Mouse (Mus musculus) cerebellum, adult (tissue): ENCODE measurements around the gene Hmx1.

Experiments
- ATAC-seq: cut with Nextera tagmentation; 2 replicates; pipeline ENCODE4 v1.9.2; 2017; ENCODE audit warnings: mild to moderate bottlenecking, moderate library complexity, mixed read lengths; ENCODE audit not compliant: insufficient number of reproducible peaks, low FRiP score, low TSS enrichment

The Hmx1 gene

DNA sequence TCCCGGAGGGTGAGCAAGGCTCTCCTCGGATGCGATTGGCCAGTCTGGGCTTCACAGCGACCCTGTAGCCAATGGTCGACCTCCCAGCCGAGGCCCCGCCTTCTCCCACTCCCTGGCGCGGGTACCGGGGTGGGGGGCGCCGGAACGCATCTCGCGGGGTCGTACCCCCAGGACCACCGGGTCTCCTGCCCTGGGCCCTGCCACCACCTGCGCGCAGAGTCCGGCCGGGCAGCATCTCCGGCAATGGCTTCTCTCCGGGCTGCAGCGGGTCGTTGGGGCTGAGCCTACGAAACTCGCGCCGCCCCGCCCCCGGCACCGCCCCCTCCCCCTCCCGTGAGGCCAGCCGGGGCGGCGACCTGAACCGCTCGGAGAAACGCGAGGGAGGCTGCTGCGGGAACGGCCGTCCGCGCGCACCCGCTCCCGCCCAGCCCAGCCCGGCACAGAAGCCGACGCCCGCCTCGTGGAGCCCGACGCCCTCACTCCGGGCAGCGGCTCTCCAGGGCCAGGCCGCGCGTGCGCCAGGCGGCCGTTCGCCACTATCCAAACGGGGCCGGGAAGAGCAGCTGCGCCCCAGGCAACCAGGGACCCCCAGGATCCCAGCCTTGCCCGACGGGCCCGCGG is at the start of gene Hmx1:
Gene Hmx1, plus strand, starts transcription at position 618 of the 621 bp plus-strand sequence.
- ATAC-seq, result no peak

DNA sequence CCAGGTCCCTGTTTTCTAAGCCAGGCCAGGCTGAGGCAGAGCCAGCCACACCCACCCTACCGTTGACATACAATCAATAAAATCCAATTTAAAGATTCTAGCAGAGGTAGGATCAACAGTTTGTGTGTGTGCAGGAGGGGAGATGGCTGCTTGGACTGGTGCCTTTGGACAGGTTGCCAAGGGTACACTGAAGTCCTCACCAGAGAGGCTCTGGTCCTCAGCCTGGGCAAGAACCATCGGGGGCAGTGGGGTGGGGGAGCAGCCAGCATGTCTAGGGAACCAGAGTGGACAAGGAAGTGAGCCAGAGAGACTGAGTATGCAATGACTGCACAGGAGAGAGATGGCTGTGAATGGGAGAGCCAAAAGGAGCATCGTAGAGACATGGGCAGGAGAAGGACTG is 43.8 kb upstream of the Hmx1 start:
- no peak for ATAC-seq

DNA sequence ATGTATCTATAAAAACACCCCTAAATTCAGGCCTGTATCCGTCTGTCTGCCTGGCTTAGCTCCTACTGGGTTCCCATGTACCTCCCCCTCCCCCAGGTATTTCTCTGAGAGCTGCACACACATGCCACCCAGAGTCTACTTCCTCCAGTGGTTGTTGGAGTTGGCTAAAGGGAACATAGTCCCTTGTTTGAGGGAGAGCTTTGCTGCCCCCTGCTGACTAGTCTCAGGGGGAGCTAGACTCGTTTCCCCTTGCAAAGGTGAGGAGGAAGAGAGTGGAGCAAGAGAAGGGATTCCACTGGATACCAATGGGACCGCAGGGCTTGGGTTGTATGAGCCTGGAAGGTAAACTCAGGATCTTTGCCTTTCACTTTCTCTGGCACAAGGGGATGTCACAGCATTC is 40.1 kb upstream of the Hmx1 start:
- peak; percentile 54; the same call in 1 of the 2 replicates for ATAC-seq

- no peak for ATAC-seq
Observed at GRCm38 (mm10) chr5:35357544-35358440, 31.1 kb upstream of the Hmx1 start.

- ATAC-seq, result peak; percentile 79
Observed at GRCm38 (mm10) chr5:35361570-35362284, 27.2 kb upstream of the Hmx1 start.

DNA sequence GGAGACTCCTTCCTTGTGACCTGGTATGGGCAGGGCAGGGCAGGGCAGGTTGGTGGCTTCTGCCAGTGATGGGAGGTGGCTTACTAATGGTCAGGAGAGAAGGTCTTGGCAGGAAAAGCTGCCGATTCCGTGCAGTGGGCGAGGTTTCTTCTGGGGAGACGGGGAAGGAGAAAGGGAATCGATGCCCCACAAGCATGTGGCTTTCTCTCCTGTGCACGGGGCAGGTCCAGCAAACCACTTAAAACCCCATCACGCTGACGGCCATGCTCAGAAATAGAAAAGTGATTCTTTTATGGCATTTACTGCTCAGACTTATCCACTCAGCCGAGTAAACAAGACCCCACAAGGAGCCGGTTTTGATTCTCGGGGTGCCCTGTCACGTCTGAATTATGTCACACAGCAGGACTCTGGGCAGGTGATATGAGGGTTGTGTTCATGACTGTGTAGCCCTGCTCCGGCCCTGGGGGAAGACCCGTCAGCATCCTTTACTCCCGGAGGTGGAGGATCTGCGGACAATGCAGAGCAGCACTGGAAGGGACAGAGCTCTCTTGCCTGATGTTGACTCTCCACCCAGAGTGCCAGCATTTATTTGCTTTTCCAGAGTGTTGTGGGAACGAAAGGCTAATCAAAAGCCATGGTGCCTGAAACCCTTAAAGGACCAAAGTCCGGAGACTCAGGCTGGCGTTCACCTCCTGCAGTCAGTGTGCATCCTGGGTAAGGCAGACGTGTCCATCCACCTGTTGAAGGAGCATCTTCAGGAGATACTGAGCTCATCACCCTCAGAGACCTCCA is 22.5 kb upstream of the Hmx1 start:
- ATAC-seq, result no peak

GRCm38 (mm10) chr5:35368916-35369315 is 20.0 kb upstream of the Hmx1 start:
- no peak for ATAC-seq

DNA sequence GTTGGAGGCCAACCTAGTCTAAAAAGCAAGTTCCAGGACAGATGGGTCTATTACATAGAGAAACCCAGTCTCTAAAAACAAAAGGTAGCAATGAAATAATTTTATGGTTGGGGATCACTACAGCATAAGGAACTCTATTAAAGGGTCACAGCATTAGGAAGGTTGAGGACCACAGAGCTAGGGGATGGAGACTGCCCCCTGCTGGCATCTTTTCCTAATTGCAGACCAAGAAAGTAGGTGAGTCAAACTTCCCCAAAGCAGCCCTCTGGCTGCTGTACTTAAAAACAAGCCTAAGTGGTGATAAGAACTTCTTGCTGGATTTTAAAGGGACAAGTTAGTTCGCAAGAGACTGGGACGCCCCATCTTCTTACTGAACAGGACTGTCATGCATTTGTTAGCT is 9.8 kb upstream of the Hmx1 start:
- ATAC-seq, result no peak

GRCm38 (mm10) chr5:35379815-35380214 is 9.1 kb upstream of the Hmx1 start:
- ATAC-seq, result no peak

GRCm38 (mm10) chr5:35387834-35388490 is 946 bp upstream of the Hmx1 start:
- ATAC-seq, result no peak

GRCm38 (mm10) chr5:35389441-35389840 is 533 bp downstream of the Hmx1 start:
- ATAC-seq, result no peak

GRCm38 (mm10) chr5:35389915-35390314 is 1.0 kb downstream of the Hmx1 start:
- no peak for ATAC-seq

- ATAC-seq, result no peak
Observed at GRCm38 (mm10) chr5:35390848-35391655, 2.1 kb downstream of the Hmx1 start.

- ATAC-seq, result no peak
Observed at GRCm38 (mm10) chr5:35391656-35392333, 2.9 kb downstream of the Hmx1 start.

GRCm38 (mm10) chr5:35392334-35392695 is 3.4 kb downstream of the Hmx1 start:
- ATAC-seq, result no peak

GRCm38 (mm10) chr5:35395566-35396440 is 6.9 kb downstream of the Hmx1 start:
- ATAC-seq, result no peak

- no peak for ATAC-seq
Observed at GRCm38 (mm10) chr5:35396976-35397641, 8.2 kb downstream of the Hmx1 start.
